Mouse (Mus musculus) cerebellum, postnatal 14 days (tissue): ENCODE data around the gene Fam198b.
A peak's percentile ranks its signal among the peaks of the same experiment; 100 is the strongest.

Experiments
- DNase-seq, 2 experiments: peaks; one replicate each; pipeline ENCODE4 v3.0.0; 2021; ENCODE audit warnings: mixed read lengths in 2 of 2

The Fam198b gene

DNA sequence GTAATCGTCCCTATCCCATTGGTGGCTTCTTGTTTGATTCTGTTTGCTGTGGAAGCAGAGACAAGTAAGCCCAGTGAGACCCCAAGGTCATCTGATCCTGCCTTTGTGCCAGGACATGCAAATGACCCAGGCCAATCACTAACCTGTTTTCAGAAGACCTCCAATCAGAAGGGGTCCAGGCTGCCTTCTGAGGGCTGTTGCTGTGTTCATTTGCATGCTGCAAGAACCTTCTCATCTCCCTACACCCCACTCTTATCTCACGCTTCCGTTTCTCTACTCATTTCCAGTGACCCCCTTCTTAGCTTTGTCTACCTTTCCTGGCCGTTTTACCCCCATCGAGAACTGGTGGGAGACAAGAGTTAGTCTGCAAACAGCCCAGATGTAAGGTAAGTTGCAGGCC lies at the start of gene Fam198b:
TSS of gene Fam198b (plus strand) at position 229 of the 400 bp plus-strand sequence.
- DNase-seq = no peak

DNA sequence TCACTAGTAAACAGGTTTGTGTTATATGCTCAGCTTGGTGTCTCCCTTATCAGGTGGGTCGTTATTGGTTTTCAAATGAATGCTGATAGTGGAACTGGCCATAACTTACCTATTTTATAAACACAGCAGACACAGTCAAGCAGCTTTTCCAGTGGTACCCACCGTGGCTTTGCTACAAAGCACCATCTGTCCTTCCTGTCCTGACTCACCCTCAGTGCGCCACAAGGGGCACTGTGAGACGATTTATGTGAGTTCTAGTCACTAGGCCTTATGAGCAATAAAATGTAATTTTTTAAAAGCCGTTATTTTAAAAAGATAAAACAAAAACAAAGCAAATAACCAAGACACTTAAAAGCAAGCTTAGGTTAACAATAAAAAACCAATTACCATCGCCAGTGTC lies 45.6 kb upstream of the Fam198b start:
- DNase-seq = peak; percentile 67 to 70

DNA sequence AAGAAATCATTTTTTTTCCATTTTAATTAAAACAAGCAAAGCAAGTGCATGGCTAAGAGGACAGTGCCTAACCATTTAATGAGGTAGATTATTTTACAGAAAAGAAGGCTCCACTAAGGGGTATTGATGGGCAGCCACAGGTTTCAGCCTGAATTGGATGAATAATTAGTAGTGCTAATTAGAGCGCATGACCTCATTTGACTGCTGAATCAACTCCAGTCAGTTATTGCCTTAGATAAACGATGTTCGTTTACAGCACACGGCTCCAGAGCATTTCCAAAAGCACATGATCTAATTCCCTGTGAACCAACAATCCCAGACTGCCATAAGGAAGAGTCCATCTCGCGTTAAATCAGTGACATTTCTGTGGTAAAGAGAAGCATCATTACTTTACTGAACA lies 42.9 kb upstream of the Fam198b start:
- DNase-seq = no peak

DNA sequence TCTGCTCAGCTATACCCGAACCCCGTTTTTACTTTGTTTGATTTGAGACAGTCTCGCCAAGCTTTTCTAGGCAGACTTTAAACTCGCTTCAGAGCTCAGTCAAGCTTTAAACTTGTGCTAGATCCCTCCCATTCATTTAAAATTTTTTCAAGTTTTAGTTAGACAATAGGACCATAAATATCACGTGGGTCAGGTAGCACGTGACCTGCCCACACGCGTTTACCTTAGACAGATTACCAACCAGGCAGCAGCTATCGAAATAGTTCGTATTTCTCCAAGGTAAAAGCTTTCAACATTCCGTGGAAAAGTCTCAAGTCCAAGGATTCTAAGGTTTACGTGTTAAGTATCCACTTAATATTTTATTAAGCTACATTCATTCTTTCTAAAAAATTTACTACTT lies 42.2 kb upstream of the Fam198b start:
- DNase-seq = peak; percentile 56 to 62

DNA sequence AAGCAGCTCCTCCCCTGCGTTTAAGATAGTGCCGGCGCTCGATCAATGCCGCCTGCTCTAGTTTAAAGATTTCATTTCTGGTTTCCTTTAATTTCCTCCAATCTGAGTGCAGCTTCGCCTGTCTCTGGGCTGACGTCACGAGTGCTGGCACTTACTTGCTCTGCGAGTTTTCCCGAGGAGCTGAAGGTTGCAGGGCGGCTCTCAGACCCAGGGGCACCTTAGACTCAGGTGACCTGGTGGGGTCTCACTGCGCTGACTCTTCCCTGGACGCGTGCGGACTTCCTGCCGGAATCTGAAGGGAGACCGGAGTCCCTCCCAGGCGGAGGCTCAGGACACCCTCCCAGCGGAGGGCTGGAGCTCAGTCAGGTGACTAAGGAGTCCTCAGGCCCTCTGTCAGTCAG lies 41.7 kb upstream of the Fam198b start:
- peak; percentile 77 to 81 for DNase-seq

DNA sequence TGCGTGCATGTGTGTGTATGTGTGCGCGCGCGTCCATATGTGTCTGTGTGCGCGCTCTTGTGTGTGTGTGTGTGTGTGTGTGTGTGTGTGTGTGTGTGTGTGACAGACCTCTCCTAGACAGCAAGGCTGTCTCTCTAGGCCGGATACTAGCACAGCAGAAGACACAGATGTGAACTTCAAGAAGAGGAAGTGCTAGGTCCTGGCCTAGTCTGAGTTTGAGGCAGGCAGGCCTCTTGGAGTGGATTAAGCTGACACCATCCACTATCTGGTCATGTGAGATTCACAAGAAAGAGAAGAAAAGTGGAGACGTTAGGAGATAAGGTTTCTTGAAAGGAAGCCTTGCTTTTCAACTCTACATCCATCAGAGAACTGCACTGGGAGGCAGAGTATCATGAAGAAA lies 40.3 kb upstream of the Fam198b start:
- DNase-seq = no peak

DNA sequence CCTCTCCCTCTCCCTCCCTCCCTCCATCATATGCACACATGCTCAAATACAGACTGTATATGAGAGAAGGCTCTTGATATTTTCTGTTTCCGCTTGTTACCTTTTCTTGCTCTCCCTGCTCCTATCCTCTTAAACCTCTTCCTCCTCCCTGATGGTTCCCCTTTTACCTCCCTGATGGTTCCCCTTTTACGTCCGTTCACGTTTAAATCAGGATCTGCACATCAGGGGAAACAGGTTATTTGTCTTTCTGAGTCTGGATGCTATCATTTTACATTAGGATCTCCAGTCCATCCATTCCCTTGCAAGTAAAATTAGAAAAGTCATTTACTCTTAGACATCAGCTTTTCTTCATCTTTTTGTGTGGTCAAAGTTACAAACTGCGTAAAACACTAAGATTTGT lies 37.7 kb upstream of the Fam198b start:
- no peak for DNase-seq

DNA sequence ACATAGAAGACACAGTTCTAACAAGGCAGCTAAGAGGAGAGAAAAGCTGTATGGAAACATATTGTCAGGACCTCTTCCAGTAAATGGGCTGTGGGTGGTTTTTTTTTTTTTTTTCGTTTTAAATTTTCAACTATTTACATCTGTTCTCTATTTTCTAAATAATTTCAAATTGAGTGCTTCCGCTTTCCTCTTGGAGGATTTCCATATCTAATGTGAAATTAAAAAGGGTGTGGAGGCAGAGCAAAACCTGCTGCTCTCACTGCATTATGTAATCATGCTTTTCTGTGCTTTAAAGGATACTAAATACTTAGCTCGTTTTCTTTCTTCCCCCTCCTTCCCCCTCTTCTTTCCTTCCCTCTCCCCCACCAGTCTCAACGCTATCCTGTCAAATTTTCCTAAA lies 35.5 kb upstream of the Fam198b start:
- no peak for DNase-seq

DNA sequence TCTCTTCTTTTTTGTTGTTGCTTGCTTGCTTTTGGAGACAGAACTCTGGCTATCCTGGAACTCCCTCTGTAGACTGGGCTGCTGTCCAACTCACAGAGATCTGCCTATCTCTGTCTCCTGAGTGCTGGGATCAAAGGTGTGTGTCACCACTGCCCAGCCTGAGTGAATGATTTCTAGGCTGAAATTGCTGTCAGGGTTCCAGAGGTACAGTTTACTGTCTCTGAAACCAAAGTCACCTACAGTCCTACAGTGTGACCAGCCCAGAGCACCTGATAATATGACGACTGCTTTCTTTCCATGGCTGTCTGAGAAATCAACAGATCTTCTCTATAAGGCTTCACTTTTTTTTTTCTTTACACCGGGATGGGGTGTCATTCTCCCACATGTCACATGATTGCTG lies 34.7 kb upstream of the Fam198b start:
- DNase-seq = no peak

DNA sequence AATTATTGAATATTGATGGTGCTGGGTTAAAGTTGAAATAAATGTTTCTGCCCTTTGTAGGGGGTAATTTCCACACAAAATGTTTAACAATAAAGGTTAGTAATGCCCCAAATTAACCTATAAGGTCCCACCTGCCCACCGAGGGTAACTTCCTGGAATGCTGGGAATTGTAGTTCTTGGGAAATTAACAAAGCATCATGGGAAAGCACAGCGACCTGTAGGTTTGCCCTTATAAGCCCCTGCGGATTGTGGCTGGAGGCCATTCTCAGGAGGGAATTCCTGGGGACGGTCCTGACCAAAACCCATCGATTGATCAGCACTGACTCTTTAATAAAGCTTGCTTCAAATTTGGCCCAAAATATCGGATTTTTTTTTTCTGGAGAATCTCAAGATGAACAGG lies 33.7 kb upstream of the Fam198b start:
- DNase-seq = no peak

DNA sequence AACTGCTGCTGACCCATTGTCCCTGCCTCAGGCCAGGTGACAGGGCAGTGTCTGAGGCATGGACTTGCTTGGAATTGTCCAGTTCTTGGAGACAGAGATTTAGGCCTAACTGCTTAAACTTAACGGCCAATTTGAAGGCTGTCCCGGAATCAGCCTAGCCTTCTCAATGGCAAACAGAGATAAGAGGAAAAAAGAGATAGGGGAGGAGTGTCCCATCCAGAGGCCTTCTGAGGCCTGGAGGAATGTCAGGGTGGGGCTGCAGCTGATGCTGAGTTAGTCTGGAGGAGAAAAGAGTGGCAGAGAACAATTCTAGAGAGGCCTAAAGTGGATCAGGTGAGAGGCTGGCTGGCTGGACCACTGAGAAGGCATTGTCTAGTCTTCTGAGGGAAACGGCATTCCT lies 32.2 kb upstream of the Fam198b start:
- DNase-seq = no peak

DNA sequence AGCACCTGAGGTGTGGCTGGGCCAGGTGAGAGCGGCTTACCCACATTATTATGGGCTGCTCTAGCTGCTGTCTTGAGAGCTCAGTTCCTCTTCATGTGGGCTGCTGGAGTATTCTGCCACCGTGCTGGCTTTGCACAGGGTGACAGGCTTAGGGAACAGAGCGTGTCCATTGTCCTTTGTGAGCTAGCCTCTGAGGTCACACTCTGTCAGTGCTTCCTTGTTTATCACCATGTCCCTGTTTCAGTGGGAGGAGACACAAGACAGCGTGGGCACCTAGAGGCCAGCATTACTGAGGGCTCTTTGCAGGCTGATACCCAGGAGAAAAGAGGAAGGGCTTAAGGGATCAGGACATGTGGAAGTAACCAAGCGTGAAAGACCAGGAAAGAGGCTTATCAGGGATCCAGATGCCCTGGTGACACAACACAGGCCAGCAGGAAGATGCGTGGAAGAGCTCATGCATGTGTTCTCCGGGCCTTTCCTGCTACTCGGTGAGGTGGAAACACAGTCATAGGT lies 31.6 kb upstream of the Fam198b start, which contains the start of gene Tmem144:
TSS of gene Tmem144 (minus strand) at position 120 of the 513 bp plus-strand sequence.
- DNase-seq = no peak

DNA sequence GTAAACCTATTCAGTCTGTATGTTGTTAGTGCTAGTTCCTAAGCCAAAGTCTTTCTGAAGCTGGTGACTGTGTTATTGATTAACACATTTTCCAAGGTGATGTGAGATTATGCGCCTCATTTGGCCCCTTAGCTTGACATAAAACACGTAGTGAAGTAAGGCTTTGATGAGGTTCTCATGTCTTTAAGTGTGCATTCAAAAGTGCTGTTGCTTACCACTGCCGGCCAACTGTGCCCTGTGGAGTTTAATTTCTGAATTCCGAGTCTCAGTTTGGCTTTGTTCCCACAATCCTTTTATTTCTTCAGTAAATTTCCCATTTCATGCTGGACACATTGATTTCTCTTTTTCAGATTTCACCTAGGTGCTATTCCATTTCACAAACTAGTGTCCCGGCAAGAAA lies 26.6 kb upstream of the Fam198b start:
- DNase-seq = no peak

DNA sequence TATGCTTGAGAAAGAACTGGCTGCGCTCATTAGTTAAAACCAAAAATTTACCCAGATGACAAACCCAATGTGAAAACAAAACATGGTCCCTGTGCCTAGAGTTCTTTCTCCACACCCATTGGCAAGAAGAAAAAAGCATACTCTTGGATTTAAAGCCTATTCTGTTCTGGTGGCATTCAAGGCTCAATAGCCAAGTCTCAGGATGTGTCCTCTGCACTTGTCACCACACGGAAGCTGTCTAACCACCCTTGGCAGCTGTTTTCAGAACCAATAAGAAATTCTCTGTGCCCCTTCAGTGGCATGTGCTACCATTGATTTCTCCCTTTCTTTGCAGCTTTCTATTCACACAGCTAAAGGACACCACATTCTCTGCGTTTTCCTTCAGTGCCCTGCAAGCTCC lies 26.1 kb upstream of the Fam198b start:
- DNase-seq = no peak

DNA sequence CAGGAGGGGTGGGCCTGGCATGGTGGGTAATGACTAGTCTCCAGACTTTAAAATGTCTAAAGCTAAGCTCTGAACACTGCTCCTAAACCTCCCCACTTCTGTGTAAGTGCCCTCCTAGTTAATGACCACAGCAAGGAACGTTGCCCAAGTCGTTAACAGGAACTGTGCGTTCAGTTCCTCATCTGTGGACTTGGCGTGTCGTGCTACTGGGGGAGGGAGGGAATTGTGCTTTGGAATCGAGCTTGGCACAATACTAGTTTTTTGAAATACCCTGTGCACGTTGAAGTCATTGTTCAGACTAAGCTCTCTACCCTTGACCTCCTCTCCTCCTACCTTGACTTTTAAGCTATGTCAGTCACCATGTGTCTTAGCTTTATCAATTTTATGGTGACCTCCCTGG lies 19.5 kb upstream of the Fam198b start:
- DNase-seq = no peak

DNA sequence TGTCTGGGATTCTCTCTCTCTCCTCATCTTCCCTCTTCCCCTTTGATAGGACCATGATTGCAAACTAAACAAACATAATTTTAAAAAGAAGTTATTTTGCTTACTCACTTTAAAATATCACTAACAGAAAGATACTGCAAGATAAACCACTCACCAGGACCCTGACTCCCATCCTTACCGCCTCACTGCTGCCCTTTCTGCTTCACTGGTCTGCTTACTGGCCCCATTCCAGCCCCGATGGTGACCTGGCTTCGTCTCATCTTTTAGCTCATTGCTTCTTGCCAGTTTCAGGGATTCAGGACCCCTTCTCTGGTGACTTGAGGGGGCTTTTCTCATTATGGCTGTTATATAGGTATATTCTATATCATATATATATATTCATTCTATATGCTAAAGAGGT lies 18.2 kb upstream of the Fam198b start:
- DNase-seq = peak; percentile 85 to 90

DNA sequence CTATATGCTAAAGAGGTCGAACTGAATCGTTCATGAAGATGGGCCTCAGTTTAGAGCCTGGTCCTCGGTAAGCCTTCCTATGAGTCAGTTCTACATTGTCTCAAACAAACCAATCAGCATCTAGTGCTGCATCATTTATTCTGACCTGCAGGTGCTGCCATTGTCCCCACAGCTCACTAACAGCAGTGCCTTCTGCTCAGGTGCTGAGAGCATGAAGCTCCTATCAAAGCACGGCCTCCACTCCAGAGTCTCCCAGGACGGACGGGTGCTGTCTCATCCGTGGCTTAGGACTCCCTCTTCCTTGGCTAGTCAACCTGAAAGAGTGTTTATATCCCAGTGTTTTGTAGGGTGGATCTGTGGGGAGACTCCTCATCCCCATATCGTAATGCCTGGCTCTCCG lies 17.8 kb upstream of the Fam198b start:
- DNase-seq = peak; percentile 35 to 37

DNA sequence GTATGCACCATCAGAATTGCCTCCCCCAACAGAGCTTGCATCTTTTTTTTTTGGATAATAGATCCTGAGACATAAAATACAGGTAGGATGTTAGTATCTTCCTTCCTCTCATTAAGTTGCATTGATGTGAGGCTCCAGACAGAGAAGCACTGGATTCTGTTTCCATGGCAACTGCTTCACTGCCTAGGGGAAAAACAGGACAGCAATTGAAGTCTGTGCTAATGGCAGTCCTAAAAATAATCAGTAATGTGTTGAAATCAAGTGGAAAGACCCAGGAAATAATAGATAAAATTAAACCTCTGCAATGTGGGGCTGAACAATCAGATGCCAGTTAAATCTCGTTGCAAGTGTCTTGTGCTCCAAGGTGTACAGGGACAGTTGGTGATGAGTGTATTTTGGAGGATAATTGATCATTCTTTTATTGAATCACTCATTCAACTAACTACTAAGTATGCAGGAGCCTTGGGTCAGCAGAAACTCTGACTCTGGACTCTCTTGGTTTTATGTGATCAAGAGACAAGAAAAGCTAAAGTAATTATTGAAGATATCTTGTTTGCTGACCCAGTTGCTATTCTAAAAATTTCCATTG lies 17.1 kb upstream of the Fam198b start:
- peak; percentile 29 to 47 for DNase-seq

DNA sequence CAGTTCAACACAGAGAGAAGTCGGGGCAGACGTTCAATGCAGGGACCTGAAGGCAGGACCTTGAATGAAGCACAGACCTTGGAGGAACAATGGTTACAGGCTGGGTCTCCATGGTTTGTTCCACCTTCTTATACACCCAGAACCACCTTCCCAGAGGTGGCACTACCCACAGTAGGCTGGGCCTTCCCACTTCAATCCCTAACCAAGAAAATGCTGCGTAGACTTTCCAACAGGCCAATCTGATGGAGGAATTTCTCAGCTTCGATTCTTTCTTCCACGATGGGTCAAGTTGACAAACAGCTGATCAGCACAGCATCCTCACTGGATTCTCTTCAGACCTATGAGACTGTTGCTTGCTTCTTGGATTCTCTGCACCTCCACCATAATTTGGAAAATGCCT lies 8.9 kb upstream of the Fam198b start:
- DNase-seq = no peak

DNA sequence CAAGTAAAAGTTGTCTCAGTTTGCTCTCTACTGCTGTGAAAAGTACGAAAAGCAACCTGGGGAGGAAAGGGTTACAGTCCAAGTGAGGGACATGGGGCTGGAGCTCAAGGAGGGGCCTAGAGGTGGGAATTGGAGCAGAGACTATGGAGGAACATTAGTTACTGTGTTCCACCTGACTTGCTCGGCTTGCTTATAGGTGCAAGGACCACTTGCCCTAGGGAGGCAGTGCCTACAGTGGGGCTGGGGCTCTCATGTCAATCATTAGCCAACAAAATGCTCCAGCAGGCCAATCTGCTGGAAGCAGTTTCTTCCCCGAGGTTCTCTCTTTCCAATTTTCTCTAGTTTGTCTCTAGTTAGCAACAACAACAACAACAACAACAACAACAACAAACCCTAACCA lies 6.0 kb upstream of the Fam198b start:
- DNase-seq = no peak

DNA sequence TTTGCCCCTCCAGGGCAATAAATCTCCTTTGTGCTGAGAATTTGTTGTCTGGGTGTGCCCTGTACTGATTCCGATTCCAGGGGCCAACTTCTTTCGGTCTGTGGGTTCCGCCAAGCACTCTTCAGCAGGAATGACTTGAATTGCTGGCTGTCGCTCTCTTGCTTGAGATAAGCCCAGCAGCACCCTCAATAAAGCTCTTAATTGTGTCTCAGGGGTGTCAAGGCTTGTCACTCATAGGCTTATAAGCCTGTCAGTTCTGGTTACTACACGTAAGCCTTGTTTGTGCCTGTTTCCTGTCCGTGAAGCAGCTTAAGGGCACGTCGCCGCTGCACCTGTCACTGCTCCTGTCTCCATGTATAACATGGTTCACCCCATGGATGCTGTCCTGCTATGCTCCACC lies 5.1 kb upstream of the Fam198b start:
- no peak for DNase-seq

DNA sequence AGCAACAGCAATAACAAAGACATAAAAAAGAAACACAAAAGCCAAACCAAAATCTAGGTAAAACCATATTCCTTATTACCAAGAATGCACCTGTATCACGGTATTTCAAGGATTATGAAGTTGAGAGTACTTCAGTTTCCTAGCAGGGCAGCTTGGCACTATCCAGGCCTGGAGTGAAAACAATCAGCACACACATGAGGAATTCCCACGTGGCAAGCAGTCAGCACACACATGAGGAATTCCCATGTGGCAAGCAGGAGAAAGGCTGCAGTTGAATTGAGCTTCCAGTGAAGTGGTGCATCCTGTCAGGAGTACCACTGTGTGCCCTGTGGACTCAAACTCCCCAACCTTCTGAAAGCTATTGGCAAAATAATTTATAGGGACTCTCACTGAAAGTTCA lies 2.7 kb upstream of the Fam198b start:
- DNase-seq = no peak

DNA sequence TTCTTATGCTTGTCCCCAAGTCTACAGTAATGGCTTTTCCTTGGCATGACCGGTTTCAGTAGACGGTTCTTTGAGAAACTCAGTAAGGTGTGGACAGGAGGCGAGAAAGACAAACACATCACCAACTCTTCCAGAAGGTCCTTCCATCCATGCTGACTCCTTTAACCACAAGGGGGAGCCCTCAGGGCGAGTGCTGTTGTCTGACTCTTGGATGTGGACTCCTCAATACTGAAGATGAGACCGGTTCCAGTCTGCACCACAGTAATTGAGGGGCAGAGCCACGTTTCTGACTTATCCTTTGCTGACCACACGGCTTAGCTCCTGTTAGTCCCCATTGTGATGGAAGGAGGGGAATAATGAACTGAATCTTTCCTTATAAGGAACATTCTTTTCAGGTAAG lies 1.2 kb upstream of the Fam198b start:
- peak; percentile 81 to 83 for DNase-seq

DNA sequence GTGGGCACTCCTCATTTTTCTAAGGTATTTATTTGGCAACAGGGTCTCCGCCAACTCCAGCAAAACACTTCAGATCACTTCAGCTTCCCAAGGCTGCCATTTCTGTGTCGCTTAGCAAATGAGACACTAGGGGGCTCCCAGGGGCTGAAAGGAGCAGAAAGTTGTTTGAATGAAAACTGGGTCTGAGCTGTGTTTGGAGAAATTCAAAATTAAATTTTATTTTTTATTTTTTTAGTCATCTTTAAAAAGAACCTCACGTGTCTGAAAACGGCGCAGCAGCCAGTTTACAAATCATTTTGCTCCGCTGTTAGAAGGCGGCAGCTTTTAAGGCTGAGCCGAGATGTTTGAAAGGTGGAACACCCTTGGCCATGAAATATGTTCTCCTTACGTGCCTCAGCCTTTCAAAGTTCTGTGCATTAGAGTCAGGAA lies 442 bp downstream of the Fam198b start:
- DNase-seq = peak; percentile 68 to 75

DNA sequence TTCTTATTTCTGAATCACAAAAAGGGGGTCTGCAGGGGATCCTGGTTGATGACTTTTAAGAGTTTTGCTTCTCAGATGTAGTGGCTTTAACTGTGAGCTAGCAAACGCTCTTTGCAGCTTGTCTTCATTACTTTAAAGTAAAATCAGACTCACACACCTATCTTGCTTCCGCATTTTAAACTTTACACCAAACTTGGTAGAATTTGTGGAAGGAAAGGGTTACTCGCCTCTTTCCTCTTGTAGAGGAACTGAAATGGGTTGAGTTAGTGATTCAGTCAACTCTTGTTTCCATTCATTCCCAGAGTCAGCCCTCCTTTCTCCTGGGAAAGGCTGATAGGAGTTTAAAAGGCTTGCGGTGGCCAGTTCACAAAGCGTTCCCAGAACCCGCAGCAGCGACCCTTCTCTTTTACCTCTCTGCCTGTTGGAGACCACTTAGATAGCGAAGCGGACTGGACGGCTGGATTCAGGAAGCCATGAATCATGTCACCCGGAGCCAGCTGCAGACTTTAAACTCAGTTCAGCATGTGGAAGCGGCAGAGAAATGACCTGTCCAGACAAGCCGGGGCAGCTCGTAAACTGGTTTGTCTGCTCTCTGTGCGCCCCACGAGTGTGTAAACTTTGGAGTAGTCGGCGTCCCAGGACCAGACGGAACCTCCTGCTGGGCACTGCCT lies 1.5 kb downstream of the Fam198b start:
- DNase-seq = no peak
